Mouse (Mus musculus): Measurements from ENCODE around the gene Hoxb3.

DNA sequence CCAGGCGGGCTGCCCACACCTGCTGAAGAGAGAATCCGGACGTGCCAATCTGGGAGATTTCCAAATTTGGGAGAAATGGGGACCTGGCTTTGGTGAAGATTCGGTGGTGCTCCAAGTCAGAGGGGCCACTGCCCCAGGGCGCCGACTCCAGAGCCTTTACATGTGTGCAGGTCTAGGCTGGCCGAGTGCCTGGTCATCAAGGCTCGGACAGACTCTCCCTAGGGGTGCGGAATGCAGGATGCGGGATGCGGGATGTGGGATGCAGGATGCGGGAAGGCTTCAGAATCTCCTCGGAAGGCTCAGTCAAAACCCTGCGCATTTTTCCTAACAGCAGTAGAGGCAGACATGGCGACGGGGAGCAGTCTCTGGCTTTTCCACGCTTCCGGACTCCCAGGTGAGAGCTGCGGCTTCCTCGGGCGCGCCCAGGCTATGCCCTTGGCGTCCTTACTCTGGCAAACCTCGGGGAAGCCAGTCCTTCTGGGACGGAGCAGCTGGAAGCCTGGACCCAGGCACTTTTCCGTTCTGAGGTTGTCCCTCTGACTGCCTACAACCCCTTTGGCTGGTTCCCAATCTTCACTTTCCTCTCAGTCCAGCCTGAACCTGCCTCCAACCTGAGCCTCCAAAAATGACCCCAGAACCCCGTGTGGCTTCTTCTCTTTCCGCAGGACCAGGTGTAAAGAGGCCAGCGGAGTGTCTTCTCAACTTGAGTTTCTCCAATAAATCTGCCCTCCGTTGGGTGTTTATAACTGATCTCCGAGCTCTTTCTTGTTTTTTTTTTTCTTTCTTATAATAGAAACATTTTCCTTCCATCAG lies 43.5 kb upstream of the Hoxb3 start:
- TF ChIP-seq POLR2A (IDR thresholded peaks at IDR 0.05; ENCODE audit: borderline replicate concordance, extremely low read depth, low read depth, low read length) (no peak), CTCF (IDR thresholded peaks at IDR 0.05; ENCODE audit: insufficient read depth, low read length) (no peak)
